Mouse (Mus musculus) heart, postnatal 10 days (tissue): ENCODE results near the gene Camta2. TPM values are rescaled to one million over a fixed set of nuclear protein-coding genes. Genes with fewer than 3 reads are reported as not detected.

ENCODE experiments used
- DNase-seq, 2 experiments: peaks; one replicate each; pipeline ENCODE4 v3.0.0; 2021
- intact Hi-C: fragments of 180-260 bp; cut with DNase I; formaldehyde crosslinking; loops from one replicate; pipeline ENCODE4 v1.15.1; 2025
- total RNA-seq, 2 experiments: library from RNA; stranded (reverse); gene quantifications; 2 replicates each; pipeline ENCODE4 v1.2.3; 2021

The Camta2 gene
- total RNA-seq: 10 to 100 TPM; 31.2 to 32.8 TPM

GRCm38 (mm10) chr11:70687601-70688199 is at the start of gene Camta2:
Gene Camta2 (minus strand): TSS chr11:70688105.
- peak; percentile 94 for DNase-seq
- intact Hi-C loops: loop anchor here (2.0 kb wide), 1 partner anchor 17 kb away; no protein-coding TSS in a partner anchor

DNA sequence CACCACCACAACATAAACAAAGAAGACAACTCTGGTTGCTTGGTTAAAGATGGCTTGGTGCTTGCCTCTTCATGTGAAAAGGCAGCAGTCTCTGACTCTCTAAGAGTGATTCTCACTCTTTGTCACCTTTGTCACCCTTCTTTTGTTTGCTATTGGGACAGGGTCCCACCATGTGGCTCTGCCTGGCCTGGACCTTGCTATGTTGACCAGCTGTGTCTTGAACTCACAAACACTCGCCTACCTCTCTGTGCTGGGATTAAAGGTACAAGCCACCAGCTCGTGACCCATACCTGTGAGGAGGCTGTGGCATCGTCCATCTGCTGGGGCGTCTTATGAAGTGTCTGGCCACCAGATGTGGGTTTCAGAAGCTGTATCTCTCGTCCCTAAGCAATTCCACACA is 45.4 kb upstream of the Camta2 start:
- no peak for DNase-seq
- intact Hi-C loops: no loop called here

- DNase-seq: no peak
- intact Hi-C loops: no loop called here
These were observed 43.3 kb upstream of the Camta2 start for GRCm38 (mm10) chr11:70731178-70731577.

DNA sequence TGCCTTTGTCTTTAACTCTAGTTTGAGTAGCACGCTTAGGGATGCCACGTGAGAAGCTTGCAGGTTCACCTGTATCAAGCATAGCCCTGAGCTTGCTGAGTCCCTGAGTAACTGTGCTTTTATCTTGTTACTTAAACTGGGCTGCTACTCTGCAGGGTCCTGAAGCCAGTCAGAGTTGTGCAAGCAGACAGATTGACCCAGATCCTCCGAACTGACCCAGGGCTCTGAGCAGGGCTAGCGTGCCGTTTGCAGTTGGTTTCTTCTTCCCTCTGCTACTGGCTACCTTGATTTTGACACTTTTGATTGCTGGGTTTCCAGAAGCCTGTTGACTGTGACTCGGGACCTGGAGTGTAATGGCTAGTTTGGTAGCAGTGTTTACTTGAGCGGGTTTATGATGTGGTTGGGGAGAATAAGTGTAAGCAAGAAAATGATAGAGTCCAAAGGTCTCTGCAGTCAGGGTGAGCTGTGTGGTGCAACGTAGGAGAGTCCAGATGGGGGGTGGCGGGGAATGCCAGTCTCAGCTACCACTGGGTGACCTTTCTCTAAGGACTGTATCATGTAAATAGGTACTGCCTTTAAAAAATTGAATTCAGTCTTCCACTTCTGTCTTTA is 42.6 kb upstream of the Camta2 start:
- intact Hi-C loops: no loop called here
- no peak for DNase-seq

GRCm38 (mm10) chr11:70727385-70727784 is 39.5 kb upstream of the Camta2 start:
- DNase-seq: no peak
- intact Hi-C loops: no loop called here

- intact Hi-C loops: no loop called here
These were observed 38.7 kb upstream of the Camta2 start for GRCm38 (mm10) chr11:70726585-70726984.

GRCm38 (mm10) chr11:70724706-70725105 is 36.8 kb upstream of the Camta2 start:
- DNase-seq: no peak

More at GRCm38 (mm10) chr11:70726585-70726984, 38.7 kb upstream of the Camta2 start:
- DNase-seq: no peak

DNA sequence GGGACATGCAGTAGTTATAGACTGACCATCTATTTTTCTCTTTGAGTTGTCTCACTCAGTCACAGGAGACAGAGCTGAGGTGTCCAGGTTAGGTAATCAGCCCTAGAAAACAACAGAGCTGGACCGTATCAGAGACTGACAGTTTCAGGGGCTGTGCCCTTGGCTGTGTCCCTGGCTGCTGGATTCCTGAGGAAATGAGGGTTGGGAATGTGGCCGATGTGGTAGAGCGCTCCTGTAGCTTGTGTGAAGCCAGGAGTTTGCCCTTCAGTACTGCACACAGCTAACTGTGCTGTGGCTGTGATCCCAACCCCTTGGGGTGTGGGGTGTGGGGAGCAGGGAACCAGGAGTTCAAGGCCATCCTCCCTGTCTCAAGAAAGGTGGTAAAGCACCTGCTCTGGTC is 33.2 kb upstream of the Camta2 start:
- intact Hi-C loops: no loop called here

More at GRCm38 (mm10) chr11:70724706-70725105, 36.8 kb upstream of the Camta2 start:
- intact Hi-C loops: no loop called here

GRCm38 (mm10) chr11:70720567-70720966 is 32.7 kb upstream of the Camta2 start:
- intact Hi-C loops: no loop called here
- no peak for DNase-seq

More for the DNA sequence above, 33.2 kb upstream of the Camta2 start:
- peak; percentile 40 to 43 for DNase-seq

DNA sequence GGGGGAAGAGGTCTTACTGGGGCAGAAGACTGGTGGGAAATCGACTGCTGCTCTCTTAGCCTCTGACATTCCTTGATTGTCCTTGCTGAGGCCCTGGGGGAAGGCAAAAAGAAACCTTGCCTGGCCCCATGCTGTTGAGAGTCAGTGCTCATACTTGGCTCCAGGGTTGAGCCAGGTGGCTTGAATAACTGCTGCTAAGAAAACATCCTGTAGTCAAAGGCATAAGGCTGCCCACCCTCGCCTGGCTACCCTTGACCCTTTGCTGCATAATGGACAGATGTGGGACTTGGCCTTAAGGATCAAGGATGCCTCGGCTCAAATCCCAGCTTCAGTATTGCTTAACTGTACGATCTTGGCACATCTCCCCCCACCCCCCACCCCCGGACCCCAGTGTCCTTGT is 30.6 kb upstream of the Camta2 start:
- no peak for DNase-seq
- intact Hi-C loops: no loop called here

GRCm38 (mm10) chr11:70715832-70716231 is 27.9 kb upstream of the Camta2 start:
- intact Hi-C loops: no loop called here
- DNase-seq: no peak

DNA sequence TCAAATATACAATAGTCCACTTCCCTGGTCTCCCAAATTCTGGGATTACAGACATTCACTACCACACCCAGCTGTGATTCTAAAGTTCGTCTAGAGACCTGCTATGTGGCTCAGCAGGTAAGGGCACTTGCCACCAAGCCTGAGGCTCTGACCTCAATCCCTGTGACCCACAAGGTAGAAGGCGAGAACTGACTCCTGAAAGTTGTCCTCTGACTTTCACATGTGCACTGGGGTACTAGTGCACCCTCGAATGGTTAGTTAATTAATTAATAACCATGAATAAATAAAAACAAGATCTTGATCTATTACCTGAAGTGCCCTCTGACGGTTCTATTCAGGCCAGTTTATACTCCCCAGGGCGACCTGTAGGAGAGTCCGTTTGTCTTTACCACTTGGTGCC is 25.3 kb upstream of the Camta2 start:
- no peak for DNase-seq
- intact Hi-C loops: no loop called here

DNA sequence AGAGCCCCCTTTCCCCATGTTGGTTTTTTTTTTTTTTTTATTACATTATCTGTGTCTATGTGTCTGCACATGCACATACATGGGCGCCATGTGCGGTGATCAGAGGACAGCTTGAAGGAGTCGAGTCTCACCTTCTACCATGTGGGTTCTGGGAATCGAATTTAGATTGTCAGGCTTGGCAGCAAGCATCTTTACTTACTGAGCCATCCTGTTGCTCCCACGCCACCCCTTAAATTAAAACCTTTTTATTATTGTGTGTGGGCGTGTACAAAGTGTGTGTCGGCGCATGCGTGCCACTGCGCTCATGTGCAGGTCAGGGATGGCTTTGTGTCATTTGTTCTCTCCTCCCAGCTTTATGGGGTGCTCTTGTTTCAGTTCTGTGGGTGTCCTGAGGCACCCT is 23.1 kb upstream of the Camta2 start:
- intact Hi-C loops: no loop called here
- DNase-seq: no peak

GRCm38 (mm10) chr11:70706127-70706526 is 18.2 kb upstream of the Camta2 start:
- no peak for DNase-seq
- intact Hi-C loops: no loop called here

- intact Hi-C loops: loop anchor here (5.0 kb wide), 1 partner anchor 55 kb away; no protein-coding TSS in a partner anchor
- DNase-seq: peak; percentile 74 to 83
These were observed 14.9 kb upstream of the Camta2 start for GRCm38 (mm10) chr11:70702781-70703180.

- DNase-seq: peak; percentile 32 to 36
- intact Hi-C loops: loop anchor here (2.0 to 5.0 kb wide), 2 partner anchors 55 kb away; partner anchors contain the start of genes Rnf167 and Slc25a11
These were observed 14.3 kb upstream of the Camta2 start for GRCm38 (mm10) chr11:70701984-70702733.

DNA sequence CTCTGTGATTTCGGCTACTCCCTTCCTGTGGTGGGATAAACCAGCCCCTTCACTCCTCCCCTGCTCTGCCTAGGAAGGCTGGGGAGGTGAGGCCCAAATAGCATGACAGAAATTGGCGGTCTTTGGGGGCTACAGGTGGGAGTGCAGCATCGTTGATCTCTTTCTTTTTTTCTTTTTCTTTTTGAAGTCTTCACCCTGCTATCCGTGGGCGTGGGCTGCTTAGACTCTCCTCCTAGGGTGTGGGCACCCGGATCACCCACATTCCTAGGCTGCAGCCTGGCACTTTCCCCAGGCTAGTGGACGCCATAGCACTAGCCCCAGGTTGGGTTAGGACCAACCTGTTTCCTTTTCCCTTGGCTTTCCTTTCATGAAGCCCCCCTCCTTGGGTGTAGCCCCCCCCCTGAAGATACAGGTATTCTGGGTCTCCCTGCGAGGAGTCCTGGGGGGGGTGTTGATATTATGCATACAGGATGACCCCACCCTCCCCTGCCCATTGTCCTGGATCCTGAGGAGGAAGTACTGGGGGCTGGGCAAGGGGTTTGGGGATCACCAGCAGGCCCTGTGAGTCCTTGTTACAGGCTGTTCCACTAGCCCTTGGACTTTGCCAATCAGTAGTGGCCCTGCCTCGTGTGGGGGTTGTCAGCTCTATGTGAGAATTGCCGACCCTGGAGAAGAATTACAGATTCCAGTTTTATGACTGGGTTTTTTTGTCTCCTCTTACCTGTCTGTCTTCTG is 13.5 kb upstream of the Camta2 start:
- peak; percentile 30 to 36 for DNase-seq
- intact Hi-C loops: loop anchor here (2.0 to 5.0 kb wide), 2 partner anchors 55 to 56 kb away; partner anchors contain the start of genes Rnf167 and Slc25a11

DNA sequence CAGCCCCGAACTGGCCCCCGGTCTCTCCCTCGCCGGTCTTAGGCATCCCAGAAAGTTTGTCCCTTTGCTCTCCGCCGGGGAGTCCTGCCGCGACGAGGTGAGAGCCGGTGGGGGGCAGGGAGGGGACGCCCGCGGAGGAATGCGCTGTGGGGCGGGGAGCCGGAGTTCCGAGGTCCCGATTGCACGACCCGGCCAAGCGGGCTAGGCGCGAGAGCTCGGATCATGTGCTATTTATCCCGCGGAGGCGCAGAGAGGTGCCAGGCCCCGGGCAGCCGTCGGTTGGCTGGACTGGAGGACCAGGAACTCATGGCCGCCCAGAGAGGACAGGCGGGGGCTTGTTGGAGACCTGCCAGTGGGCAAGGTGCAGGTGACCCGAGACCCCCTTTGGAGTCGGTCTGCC is 12.7 kb upstream of the Camta2 start:
- intact Hi-C loops: loop anchor here (1.0 to 5.0 kb wide), 3 partner anchors 31 to 57 kb away; partner anchors contain the start of genes Rnf167, Slc25a11 and Spag7

DNA sequence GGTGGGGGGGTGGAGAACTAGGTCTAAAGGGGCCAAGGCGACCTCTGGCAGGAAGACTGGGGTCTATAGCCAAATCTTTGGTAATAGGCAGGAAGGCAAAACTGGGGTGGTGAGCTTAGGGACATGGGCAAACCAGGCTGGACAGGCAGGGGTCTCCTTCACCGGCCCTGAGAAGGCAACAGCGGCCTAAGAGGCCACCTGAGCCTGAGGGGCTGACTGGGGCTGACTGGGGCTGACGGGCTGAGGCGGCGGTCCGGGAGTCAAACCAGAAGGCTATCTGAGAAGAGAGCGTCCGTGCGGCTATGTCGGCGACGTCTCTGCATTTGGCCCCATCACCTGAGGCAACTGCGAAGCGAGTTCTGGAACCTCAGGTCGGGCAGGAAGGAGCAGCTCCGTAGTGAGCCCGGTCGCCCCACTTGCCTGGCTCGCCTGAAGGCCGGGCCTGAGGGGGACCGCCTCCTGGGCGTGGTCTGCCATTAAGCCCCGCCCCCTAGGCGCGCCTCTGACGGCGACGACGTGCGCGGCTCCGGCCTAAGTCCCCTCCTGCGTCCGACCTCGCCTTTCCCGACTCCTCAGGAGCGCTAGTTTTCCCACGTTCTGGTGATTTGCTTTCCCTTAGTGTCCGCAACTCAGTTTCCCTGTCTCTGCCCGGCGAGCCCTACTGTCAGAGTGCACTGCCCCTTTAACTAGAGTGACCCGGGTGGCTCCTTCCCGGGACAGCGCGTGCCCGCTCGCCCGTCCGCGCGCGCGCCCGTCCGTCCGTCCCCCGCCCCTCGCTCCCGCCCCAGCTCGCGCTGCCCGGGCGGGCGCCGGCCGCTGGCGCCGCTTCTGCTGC is 12.0 kb upstream of the Camta2 start, which contains the start of the genes Inca1 and Kif1c:
TSS of gene Inca1 (minus strand) at position 434 of the 835 bp plus-strand sequence.
TSS of gene Kif1c (plus strand) at position 827 of the 835 bp plus-strand sequence.
- intact Hi-C loops: loop anchor here (1.0 to 5.0 kb wide), 3 partner anchors 31 to 57 kb away; partner anchors contain the start of genes Rnf167, Slc25a11 and Spag7
- DNase-seq: peak; percentile 97 to 98

More for the DNA sequence above, 12.7 kb upstream of the Camta2 start:
- peak; percentile 86 to 87 for DNase-seq
